Mouse (Mus musculus) lung, postnatal 4 days (tissue): ENCODE results near the gene Tnfsf4.

Source experiments
- DNase-seq, 2 experiments: peaks; one replicate each; pipeline ENCODE4 v3.0.0; 2021

Gene Tnfsf4

DNA sequence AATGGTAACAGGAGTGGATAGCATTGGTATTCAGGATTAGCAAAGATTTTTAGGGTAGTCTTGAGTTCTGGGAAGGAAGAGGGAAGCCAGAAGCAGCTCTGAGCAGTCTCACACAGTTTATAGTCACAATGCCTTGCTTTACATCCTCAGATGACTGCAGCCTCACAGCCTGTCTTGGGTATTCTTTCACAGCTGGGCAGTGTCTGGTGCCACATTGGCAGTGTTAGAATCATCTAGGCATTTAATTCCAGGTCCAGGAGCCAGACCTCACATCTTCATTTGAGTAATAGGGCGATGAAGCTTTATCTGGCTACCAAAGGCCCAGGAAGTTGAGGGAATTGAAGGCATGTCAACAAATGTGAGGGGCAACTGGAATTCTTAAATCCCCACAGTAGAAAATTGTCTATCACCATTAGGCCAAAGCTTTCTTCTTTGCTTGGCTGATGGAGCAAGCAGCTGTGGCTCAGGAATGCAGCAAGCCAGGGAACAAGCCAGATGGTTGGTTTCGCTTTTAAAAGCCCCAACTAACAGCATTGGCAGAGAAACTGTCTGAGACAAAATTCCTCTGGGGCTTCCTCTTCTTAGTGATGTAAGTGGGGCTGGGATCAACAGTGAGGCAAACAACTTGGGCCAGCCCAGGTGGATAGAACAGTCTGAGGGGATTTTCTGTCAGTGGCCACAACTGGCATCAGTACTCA lies 68.3 kb downstream of the Tnfsf4 start:
- DNase-seq: peak; percentile 46 to 63
